In the genomic region with DNA sequence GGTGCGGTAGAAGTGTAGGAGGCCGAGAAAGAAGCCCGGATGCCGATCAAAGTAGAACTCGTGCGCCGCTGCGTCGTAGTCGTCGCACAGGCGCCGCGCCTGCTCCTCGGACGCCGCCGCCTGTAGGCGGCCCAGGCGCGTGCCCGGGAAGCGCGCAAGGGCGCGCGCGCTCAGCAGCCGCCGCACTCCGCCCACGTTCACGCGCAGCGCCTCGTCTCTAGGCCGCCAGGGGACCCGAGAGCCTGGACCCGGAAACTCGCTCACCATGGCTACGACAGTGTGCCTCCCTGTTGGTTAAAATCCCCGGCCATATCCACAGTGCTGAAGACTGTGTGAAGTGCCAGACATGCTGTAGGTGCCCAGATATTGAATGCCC, we compare ENCODE assay signal across 8 mouse cellular contexts. TPM values are rescaled to one million over a fixed set of nuclear protein-coding genes. Genes with fewer than 3 reads are reported as not detected.
DNase-seq lines count a peak whose midpoint lies in the region; ATAC-seq and TF ChIP-seq lines count a peak whose summit lies in the region.

No protein-coding gene starts in this region.

- no peak overlapping the region; the same call in 1 of the 2 replicates for H3K9ac ChIP-seq in forebrain, embryonic 15.5 days (replicated peaks)
- H3K9ac ChIP-seq in limb, embryonic 15.5 days, result no peak overlapping the region

- 11% methylated on average over 41 of the region's 42 CpGs for WGBS in kidney, adult 2 months
- WGBS in forebrain, embryonic 15.5 days, result 9% methylated on average over 40 of the region's 42 CpGs
- 16% methylated on average over 42 of the region's 42 CpGs for WGBS in limb, embryonic 15.5 days

- TF ChIP-seq CTCF in kidney, adult 2 months (conservative IDR thresholded peaks at IDR 0.05; ENCODE audit: insufficient read depth, insufficient read length, low read depth, low read length), result no peak

- peak overlapping the region; percentile 54 for H3K4me2 ChIP-seq in forebrain, embryonic 15.5 days (replicated peaks)
- H3K4me2 ChIP-seq in limb, embryonic 15.5 days, result peak overlapping the region; percentile 73

- H3K4me1 ChIP-seq in kidney, adult 2 months (ENCODE audit: control insufficient read depth, insufficient read depth, low read length), result no peaks in the 10 kb centered on the region
- peaks cover 23% of the 10 kb centered on the region for H3K4me1 ChIP-seq in forebrain, embryonic 15.5 days
- peaks cover 25% of the 10 kb centered on the region for H3K4me1 ChIP-seq in limb, embryonic 15.5 days

- DNase-seq in kidney, postnatal 10 days, result peak; percentile 32
- DNase-seq in kidney, adult 2 months, result no peak
- DNase-seq in T-cell, adult 2 months (ENCODE audit: low spot score), result peak; percentile 38
- DNase-seq in splenic B cell, adult 2 months (ENCODE audit: low read depth, low spot score), result peak; percentile 65
- no peak for DNase-seq in adrenal gland, adult 18-20 months (ENCODE audit: low spot score in 2 of 2)
- DNase-seq in urinary bladder, postnatal 36 days (ENCODE audit: low spot score in 2 of 2), result no peak

- H3K27me3 ChIP-seq in kidney, adult 2 months (replicated peaks; ENCODE audit: control insufficient read depth, insufficient read depth, low read length), result peaks cover 2% of the 10 kb centered on the region
- peaks cover 72% of the 10 kb centered on the region for H3K27me3 ChIP-seq in forebrain, embryonic 15.5 days
- peaks cover 66% of the 10 kb centered on the region for H3K27me3 ChIP-seq in limb, embryonic 15.5 days
- no peaks in the 10 kb centered on the region for H3K27me3 ChIP-seq in splenic B cell, adult 2 months (ENCODE audit: control insufficient read depth, insufficient read depth, low read length, poor library complexity, severe bottlenecking)

- H3K9me3 ChIP-seq in forebrain, embryonic 15.5 days, result no peaks in the 10 kb centered on the region
- no peaks in the 10 kb centered on the region for H3K9me3 ChIP-seq in limb, embryonic 15.5 days

- TF ChIP-seq POLR2A in kidney, adult 2 months (IDR thresholded peaks at IDR 0.05; ENCODE audit: low read depth, low read length), result no peak

- H3K4me3 ChIP-seq in kidney, adult 2 months (ENCODE audit: insufficient read depth, low read depth, low read length), result no peak overlapping the region
- peak overlapping the region; percentile 43 for H3K4me3 ChIP-seq in forebrain, embryonic 15.5 days
- H3K4me3 ChIP-seq in limb, embryonic 15.5 days, result peak overlapping the region; percentile 36

- no peaks in the 10 kb centered on the region for H3K36me3 ChIP-seq in kidney, adult 2 months (ENCODE audit: control insufficient read depth, insufficient read depth, low read length)
- H3K36me3 ChIP-seq in forebrain, embryonic 15.5 days, result no peaks in the 10 kb centered on the region
- no peaks in the 10 kb centered on the region for H3K36me3 ChIP-seq in limb, embryonic 15.5 days
- H3K36me3 ChIP-seq in splenic B cell, adult 2 months (ENCODE audit: control insufficient read depth, insufficient read depth, low read length, poor library complexity, severe bottlenecking), result no peaks in the 10 kb centered on the region

- no peak overlapping the region for H3K27ac ChIP-seq in kidney, adult 2 months (ENCODE audit: insufficient read depth, low read depth, low read length)
- no peak overlapping the region for H3K27ac ChIP-seq in forebrain, embryonic 15.5 days (replicated peaks)
- H3K27ac ChIP-seq in limb, embryonic 15.5 days, result no peak overlapping the region

- ATAC-seq in forebrain, embryonic 15.5 days (replicated peaks), result peak; percentile 68
- ATAC-seq in limb, embryonic 15.5 days (ENCODE audit: insufficient number of reproducible peaks, low FRiP score, low TSS enrichment, low read depth), result 0 out of 2 replicates have a peak, but pooled peaks have one; percentile 10

RNA-seq across cellular contexts. Expression of a gene that starts 2.4 kb away (rescaled TPM):
- 0.36 and 0.48 TPM in 2 replicates for polyA plus RNA-seq in kidney, adult 2 months (2012; rRNA removed)
- 0.55 and 0.75 TPM in 2 replicates for polyA plus RNA-seq in forebrain, embryonic 15.5 days (2015; fragmentation: Nextera tagmentation; extraction: Ambion mirVana)
- 2.0 and 3.6 TPM in 2 replicates for polyA plus RNA-seq in limb, embryonic 15.5 days (2015; fragmentation: Nextera tagmentation; extraction: Ambion mirVana)
- total RNA-seq in adrenal gland, adult 18-20 months (2021), result not detected

RNA-seq across cellular contexts. Expression of a gene that starts 14.0 kb away (rescaled TPM):
- not detected in 2 replicates for polyA plus RNA-seq in kidney, adult 2 months (2012; rRNA removed)
- polyA plus RNA-seq in forebrain, embryonic 15.5 days (2015; fragmentation: Nextera tagmentation; extraction: Ambion mirVana), result not detected in 2 replicates
- 9.1 and 10.3 TPM in 2 replicates for polyA plus RNA-seq in limb, embryonic 15.5 days (2015; fragmentation: Nextera tagmentation; extraction: Ambion mirVana)
- total RNA-seq in adrenal gland, adult 18-20 months (2021), result not detected

RNA-seq across cellular contexts. Expression of a gene that starts 21.8 kb away (rescaled TPM):
- not detected in 2 replicates for polyA plus RNA-seq in kidney, adult 2 months (2012; rRNA removed)
- not detected in 2 replicates for polyA plus RNA-seq in forebrain, embryonic 15.5 days (2015; fragmentation: Nextera tagmentation; extraction: Ambion mirVana)
- polyA plus RNA-seq in limb, embryonic 15.5 days (2015; fragmentation: Nextera tagmentation; extraction: Ambion mirVana), result 0.40 TPM in 1 of 2 replicates, not detected in the other
- under 1 TPM in 1 of 2 experiments, not detected in 1; 0.83 TPM for total RNA-seq in adrenal gland, adult 18-20 months (2021)

RNA-seq across cellular contexts. Expression of a gene that starts 31.4 kb away (rescaled TPM):
- polyA plus RNA-seq in kidney, adult 2 months (2012; rRNA removed), result 0.20 TPM in 1 of 2 replicates, not detected in the other
- not detected in 2 replicates for polyA plus RNA-seq in forebrain, embryonic 15.5 days (2015; fragmentation: Nextera tagmentation; extraction: Ambion mirVana)
- polyA plus RNA-seq in limb, embryonic 15.5 days (2015; fragmentation: Nextera tagmentation; extraction: Ambion mirVana), result not detected in 2 replicates
- not detected for total RNA-seq in adrenal gland, adult 18-20 months (2021)

RNA-seq across cellular contexts. Expression of a gene that starts 52.9 kb away (rescaled TPM):
- 492 and 557 TPM in 2 replicates for polyA plus RNA-seq in kidney, adult 2 months (2012; rRNA removed)
- polyA plus RNA-seq in forebrain, embryonic 15.5 days (2015; fragmentation: Nextera tagmentation; extraction: Ambion mirVana), result not detected in 2 replicates
- polyA plus RNA-seq in limb, embryonic 15.5 days (2015; fragmentation: Nextera tagmentation; extraction: Ambion mirVana), result not detected in 2 replicates
- total RNA-seq in adrenal gland, adult 18-20 months (2021), result not detected

Comparison
In these comparisons a context has a peak if more than half of its experiments do, and no peak if none do; other contexts are left out.
1. DNase-seq: peak in kidney, postnatal 10 days (single experiment), T-cell, adult 2 months (single experiment) and splenic B cell, adult 2 months (single experiment); none in kidney, adult 2 months (single experiment), adrenal gland, adult 18-20 months (0 of 2) and urinary bladder, postnatal 36 days (0 of 2).
2. RNA of a gene that starts 14.0 kb away (polyA plus RNA-seq): 9.1 to 10.3 TPM in limb, embryonic 15.5 days; not detected in kidney, adult 2 months and not detected in forebrain, embryonic 15.5 days; every median in the first group is over 10 times any median in the second.